Mouse (Mus musculus): ENCODE measurements around the gene Ccdc107.

DNA sequence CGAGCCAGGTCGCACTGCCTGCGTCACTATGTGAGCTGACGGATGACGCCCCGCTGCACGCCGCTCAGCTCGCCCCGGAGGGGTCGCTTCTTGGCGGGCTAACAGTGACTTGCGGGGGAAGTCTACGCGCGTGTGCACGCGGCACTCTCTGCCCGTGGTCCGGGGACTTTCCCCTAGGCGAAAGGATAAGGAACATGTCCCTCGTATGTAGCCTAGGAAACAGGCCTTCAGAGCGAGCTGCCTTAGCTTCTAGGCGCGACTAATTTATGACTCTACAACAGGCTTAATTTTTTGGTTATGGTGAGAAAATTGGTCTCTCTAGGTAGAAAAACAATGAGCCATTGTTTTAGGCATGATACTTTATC lies at the start of gene Ccdc107:
- TF ChIP-seq FLI1 (IDR thresholded peaks at IDR 0.05; ENCODE audit: low read length) (no peak), GATA1 (IDR thresholded peaks at IDR 0.05; ENCODE audit: borderline replicate concordance, low read length) (no peak)

All from megakaryocyte, embryonic 14.5 days (primary cell).